Mouse (Mus musculus) neural tube, embryonic 11.5 days (tissue): ENCODE results near the gene Iars2. TPM values are rescaled to one million over a fixed set of nuclear protein-coding genes. Genes with fewer than 3 reads are reported as not detected.

Experiments used
- ATAC-seq: fragments of 200-750 bp; cut with Nextera tagmentation; 2 replicates; pipeline ENCODE4 v1.8.0; 2017; ENCODE audit warnings: moderate number of reproducible peaks, mild to moderate bottlenecking, moderate TSS enrichment, moderate library complexity; ENCODE audit not compliant: insufficient read depth, low FRiP score, low TSS enrichment
- DNase-seq: peaks from one replicate; pipeline ENCODE4 v3.0.0-alpha.2; 2015; ENCODE audit warnings: low spot score
- H3K27ac ChIP-seq: fragments of 300-500 bp; sonication (generic); 2 replicates; pipeline ENCODE4 v1.5.1; 2014; ENCODE audit warnings: low read depth, mild to moderate bottlenecking, low read length
- H3K27me3 ChIP-seq: fragments of 300-500 bp; sonication (generic); 2 replicates; pipeline ENCODE4 v1.6.1; 2014; ENCODE audit warnings: mild to moderate bottlenecking, low read length, mixed read lengths; ENCODE audit not compliant: control insufficient read depth, insufficient read depth
- H3K36me3 ChIP-seq: fragments of 300-500 bp; sonication (generic); 2 replicates; pipeline ENCODE4 v1.6.1; 2014; ENCODE audit warnings: mild to moderate bottlenecking, low read length, moderate library complexity, mixed read lengths; ENCODE audit not compliant: control insufficient read depth, insufficient read depth
- H3K4me1 ChIP-seq: fragments of 300-500 bp; sonication (generic); 2 replicates; pipeline ENCODE4 v1.6.1; 2014; ENCODE audit warnings: low read length, mixed read lengths; ENCODE audit not compliant: control insufficient read depth, insufficient read depth
- H3K4me2 ChIP-seq: fragments of 300-500 bp; sonication (generic); 2 replicates; pipeline ENCODE4 v1.6.1; 2014; ENCODE audit warnings: low read depth, mild to moderate bottlenecking, moderate library complexity
- H3K4me3 ChIP-seq: fragments of 300-500 bp; sonication (generic); 2 replicates; pipeline ENCODE4 v1.5.1; 2014; ENCODE audit warnings: low read depth, low read length
- H3K9ac ChIP-seq: fragments of 300-500 bp; sonication (generic); 2 replicates; pipeline ENCODE4 v1.6.1; 2014; ENCODE audit warnings: mild to moderate bottlenecking, low read length
- H3K9me3 ChIP-seq: fragments of 300-500 bp; sonication (generic); 2 replicates; pipeline ENCODE4 v1.6.1; 2016; ENCODE audit warnings: low read length; ENCODE audit not compliant: control insufficient read depth
- WGBS: fragments of 180-500 bp; shearing (Covaris S2); extraction: QIAGEN DNeasy Blood & Tissue Kit; methylation state at CpG from one replicate; pipeline ENCODE4 v1.1.7; 2014; 5-methylcytosine and 5-hydroxymethylcytosine counted together
- polyA plus RNA-seq: library from polyadenylated mRNA; unstranded; fragments of >200 nt; fragmentation: Nextera tagmentation; extraction: Ambion mirVana; gene quantifications from 2 replicates; pipeline ENCODE4 v1.2.1, GENCODE M21; 2014

Gene Iars2
- polyA plus RNA-seq, 1 experiment from 2014 or later = 27.0 TPM

DNA sequence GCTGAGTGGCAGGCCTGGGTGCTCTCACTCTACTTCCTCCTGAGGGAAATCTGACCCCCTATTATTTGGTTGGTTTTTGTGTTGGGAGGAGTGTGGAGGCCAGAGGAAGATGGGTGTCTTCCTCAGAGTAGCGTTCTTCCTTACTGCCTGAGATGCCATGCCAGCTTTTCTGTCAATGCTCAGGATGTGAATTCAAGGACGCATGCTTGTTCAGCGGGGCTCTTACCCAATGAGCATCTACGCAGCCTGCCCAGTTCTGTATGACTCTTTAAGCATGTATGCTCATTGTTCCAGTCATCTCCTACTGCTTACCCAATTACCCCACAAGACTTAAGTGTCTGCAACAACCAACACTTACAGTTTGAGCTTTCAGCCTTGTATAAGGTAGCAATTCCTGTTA is 48.6 kb downstream of the Iars2 start:
- ATAC-seq (no peak), DNase-seq (no peak)
- H3K4me2 ChIP-seq = no peak overlapping the region
- H3K9ac ChIP-seq = no peak overlapping the region
- H3K36me3 ChIP-seq = peaks cover 11% of the 10 kb centered on the region
- H3K4me1 ChIP-seq = no peaks in the 10 kb centered on the region
- H3K27me3 ChIP-seq = no peaks in the 10 kb centered on the region
- WGBS = 96% methylated on average over 4 of the region's 4 CpGs
- H3K4me3 ChIP-seq = no peak overlapping the region
- no peaks in the 10 kb centered on the region for H3K9me3 ChIP-seq
- H3K27ac ChIP-seq = no peak overlapping the region

DNA sequence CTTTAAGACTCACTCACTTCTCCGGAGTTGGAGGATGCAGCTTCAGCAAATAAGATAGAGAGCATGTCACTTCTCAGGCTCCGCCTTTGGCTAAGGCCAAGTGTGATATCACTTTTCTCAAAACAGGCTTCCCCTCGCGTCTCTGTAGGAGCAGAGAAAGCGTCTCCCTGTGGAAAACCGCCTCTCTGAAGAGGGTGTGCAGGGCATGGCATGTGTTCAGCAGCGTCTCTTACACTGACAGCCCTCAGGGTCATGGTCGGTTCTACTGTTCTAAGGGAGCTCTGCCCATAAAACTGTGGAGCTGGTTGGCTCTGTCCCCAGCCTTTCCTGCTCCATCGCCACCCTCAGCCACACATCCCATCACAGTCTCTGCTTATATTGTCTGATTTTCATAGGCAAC is 49.9 kb downstream of the Iars2 start:
- Histone ChIP-seq H3K4me2 (no peak overlapping the region), H3K9ac (no peak overlapping the region), H3K27ac (no peak overlapping the region), H3K27me3 (no peaks in the 10 kb centered on the region), H3K36me3 (peaks cover 10% of the 10 kb centered on the region), H3K4me1 (no peaks in the 10 kb centered on the region), H3K4me3 (no peak overlapping the region), H3K9me3 (no peaks in the 10 kb centered on the region)
- ATAC-seq = no peak
- no peak for DNase-seq
- 93% methylated on average over 9 of the region's 9 CpGs for WGBS

GRCm38 (mm10) chr1:185277022-185277421 is 52.2 kb downstream of the Iars2 start:
- Histone ChIP-seq H3K36me3 (peaks cover 6% of the 10 kb centered on the region), H3K4me2 (no peak overlapping the region), H3K9me3 (no peaks in the 10 kb centered on the region), H3K27ac (no peak overlapping the region), H3K9ac (no peak overlapping the region), H3K27me3 (no peaks in the 10 kb centered on the region), H3K4me1 (no peaks in the 10 kb centered on the region), H3K4me3 (no peak overlapping the region)
- DNase-seq = no peak
- 92% methylated on average over 11 of the region's 11 CpGs for WGBS
- ATAC-seq = no peak

GRCm38 (mm10) chr1:185275976-185276375 is 53.2 kb downstream of the Iars2 start:
- no peak overlapping the region for H3K27ac ChIP-seq
- H3K4me2 ChIP-seq = no peak overlapping the region
- WGBS = 95% methylated on average over 7 of the region's 7 CpGs
- peaks cover 9% of the 10 kb centered on the region for H3K36me3 ChIP-seq
- no peak overlapping the region for H3K4me3 ChIP-seq
- no peaks in the 10 kb centered on the region for H3K27me3 ChIP-seq
- ATAC-seq (no peak), DNase-seq (no peak)
- no peaks in the 10 kb centered on the region for H3K4me1 ChIP-seq
- no peaks in the 10 kb centered on the region for H3K9me3 ChIP-seq
- H3K9ac ChIP-seq = no peak overlapping the region

DNA sequence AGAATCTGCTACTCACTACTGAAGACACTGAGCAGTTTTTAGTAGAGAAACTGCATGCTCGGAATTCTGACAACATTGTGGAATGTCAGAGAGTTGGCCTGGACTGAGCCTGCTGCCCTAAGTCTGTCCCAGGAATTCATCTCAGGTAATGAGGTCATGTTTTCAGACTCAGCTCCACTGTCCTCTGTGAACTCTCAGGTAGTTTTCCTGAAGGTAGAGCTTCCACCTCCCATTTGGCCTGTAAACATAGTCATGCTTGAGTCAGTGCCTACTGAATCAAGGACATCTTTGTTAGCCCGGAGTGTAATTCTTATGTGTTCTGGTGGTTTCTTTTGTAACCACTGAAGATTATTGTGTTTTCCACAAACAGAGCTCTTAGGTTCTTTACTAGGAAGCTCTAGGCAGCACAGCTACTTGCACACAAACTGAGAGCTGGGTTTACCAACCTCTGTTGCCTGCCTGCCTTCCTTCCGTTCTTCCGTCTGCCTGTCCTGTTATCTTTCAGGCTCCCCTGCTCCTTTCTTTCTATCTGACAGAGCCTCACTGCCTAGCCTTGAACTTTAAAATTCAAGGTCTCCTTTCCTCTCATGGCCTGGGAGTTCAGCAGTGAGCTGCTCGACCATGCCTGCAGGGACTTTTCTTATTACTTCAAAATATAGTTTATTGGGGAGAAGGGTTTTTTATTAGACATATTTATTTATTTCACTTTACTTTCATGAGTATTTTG is 54.2 kb downstream of the Iars2 start:
- H3K9me3 ChIP-seq = no peaks in the 10 kb centered on the region
- ATAC-seq (no peak), DNase-seq (no peak)
- no peak overlapping the region for H3K4me2 ChIP-seq
- WGBS = 90% methylated on average over 5 of the region's 5 CpGs
- no peak overlapping the region for H3K4me3 ChIP-seq
- no peak overlapping the region for H3K9ac ChIP-seq
- H3K27me3 ChIP-seq = no peaks in the 10 kb centered on the region
- H3K4me1 ChIP-seq = no peaks in the 10 kb centered on the region
- H3K27ac ChIP-seq = no peak overlapping the region
- peaks cover 9% of the 10 kb centered on the region for H3K36me3 ChIP-seq

DNA sequence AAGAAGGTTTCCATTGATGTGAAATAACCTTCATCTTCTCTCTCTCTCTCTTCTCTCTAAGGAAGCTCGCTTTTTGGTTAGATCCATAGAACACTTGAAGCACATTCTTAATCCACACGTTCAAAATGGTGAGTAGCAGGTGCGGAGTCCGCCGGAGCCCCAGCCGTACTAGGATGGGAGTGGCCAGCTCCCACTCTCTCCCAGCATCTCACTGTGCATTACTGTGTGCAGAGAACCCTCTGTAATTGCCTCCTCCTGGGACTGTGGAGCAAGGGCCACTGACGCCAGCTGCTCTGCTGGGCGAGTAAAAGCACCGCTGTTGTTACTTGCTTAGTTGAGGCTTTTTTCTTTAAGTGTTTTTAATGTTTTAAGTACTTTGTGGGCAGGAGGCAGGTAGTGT is 57.8 kb downstream of the Iars2 start:
- no peaks in the 10 kb centered on the region for H3K27me3 ChIP-seq
- no peak overlapping the region for H3K4me2 ChIP-seq
- no peaks in the 10 kb centered on the region for H3K4me1 ChIP-seq
- WGBS = 91% methylated on average over 9 of the region's 9 CpGs
- ATAC-seq (no peak), DNase-seq (no peak)
- no peaks in the 10 kb centered on the region for H3K9me3 ChIP-seq
- H3K36me3 ChIP-seq = peaks cover 6% of the 10 kb centered on the region
- no peak overlapping the region for H3K27ac ChIP-seq
- H3K9ac ChIP-seq = no peak overlapping the region
- no peak overlapping the region for H3K4me3 ChIP-seq

DNA sequence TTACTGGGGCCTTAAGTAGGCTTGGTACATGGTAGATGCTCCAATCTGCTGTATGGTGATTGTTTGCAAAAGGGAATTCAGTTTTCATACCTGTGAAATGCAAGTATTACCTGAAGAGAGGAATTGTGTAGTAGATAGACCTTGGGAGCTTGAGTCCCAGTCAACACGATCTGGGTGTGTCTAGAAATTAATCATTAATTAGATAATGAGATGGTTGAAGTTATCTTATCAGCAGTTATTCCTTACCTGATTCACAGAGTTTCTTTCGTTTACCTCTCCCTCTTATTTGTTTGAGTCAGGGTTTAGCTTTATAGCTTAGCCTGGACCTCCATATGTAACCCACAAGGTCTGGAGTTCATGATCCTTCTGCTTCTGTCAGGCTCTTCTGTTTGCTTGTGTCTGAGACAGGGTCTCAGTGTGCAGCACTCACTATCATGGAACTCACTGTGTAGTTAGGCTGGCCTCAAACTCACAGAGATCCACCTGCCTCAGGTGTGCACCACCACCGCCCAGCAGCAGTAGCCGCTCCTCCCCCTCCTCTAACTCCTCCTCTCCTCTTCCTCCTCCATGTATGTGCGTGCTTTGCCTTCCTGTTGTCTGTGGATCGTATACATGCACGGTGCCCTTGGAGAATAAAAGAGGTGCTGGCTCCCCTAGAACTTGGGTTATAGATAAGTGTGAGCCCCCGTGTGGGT is 58.6 kb downstream of the Iars2 start:
- Histone ChIP-seq H3K36me3 (peaks cover 3% of the 10 kb centered on the region; the same call in 1 of the 2 replicates), H3K27me3 (no peaks in the 10 kb centered on the region), H3K4me3 (no peak overlapping the region), H3K4me2 (no peak overlapping the region), H3K9me3 (no peaks in the 10 kb centered on the region), H3K4me1 (no peaks in the 10 kb centered on the region), H3K27ac (no peak overlapping the region), H3K9ac (no peak overlapping the region)
- 94% methylated on average over 8 of the region's 8 CpGs for WGBS
- DNase-seq (no peak), ATAC-seq (no peak)

DNA sequence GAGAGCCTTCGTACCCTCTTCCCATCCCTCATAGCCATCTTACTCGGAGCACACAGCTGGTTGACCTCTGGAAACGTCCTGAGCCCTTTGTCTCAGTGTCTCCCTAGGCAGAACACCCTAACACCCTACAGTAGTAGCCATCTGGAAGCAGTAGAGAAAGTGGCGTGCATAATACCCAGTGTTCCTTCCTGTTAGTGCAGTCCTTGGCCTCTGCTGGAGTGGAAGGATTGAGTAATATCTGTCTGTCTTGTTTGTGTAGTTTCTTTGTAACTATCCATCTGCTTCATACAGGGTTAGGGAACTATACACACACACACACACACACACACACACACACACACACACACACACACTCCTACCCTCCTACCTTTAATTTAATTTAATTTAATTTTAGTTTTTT is 60.5 kb downstream of the Iars2 start:
- Histone ChIP-seq H3K27ac (no peak overlapping the region), H3K9ac (no peak overlapping the region), H3K36me3 (peaks cover 4% of the 10 kb centered on the region; the same call in 1 of the 2 replicates), H3K27me3 (no peaks in the 10 kb centered on the region), H3K9me3 (no peaks in the 10 kb centered on the region), H3K4me1 (no peaks in the 10 kb centered on the region), H3K4me3 (no peak overlapping the region), H3K4me2 (no peak overlapping the region)
- ATAC-seq (no peak), DNase-seq (no peak)
- 83% methylated on average over 4 of the region's 4 CpGs for WGBS

GRCm38 (mm10) chr1:185262565-185262964 is 66.6 kb downstream of the Iars2 start:
- Histone ChIP-seq H3K9ac (no peak overlapping the region), H3K9me3 (no peaks in the 10 kb centered on the region), H3K4me3 (no peak overlapping the region), H3K27ac (no peak overlapping the region), H3K4me2 (no peak overlapping the region), H3K4me1 (no peaks in the 10 kb centered on the region), H3K27me3 (no peaks in the 10 kb centered on the region), H3K36me3 (peaks cover 7% of the 10 kb centered on the region)
- ATAC-seq (no peak), DNase-seq (peak; percentile 53)
- WGBS = 60% methylated on average over 14 of the region's 14 CpGs
